Mouse (Mus musculus): ENCODE measurements around the gene Lmf2.

The Lmf2 gene

GRCm38 (mm10) chr15:89355241-89356187 lies at the start of gene Lmf2, which contains the start of gene Ncaph2:
Lmf2 (minus strand) TSS chr15:89355659.
Ncaph2 (plus strand) TSS chr15:89355719.
- peak; percentile 92 for DNase-seq

- no peak for DNase-seq
Measured at GRCm38 (mm10) chr15:89404831-89405623, 49.6 kb upstream of the Lmf2 start.

GRCm38 (mm10) chr15:89402471-89402870 lies 47.0 kb upstream of the Lmf2 start:
- no peak for DNase-seq

- no peak for DNase-seq
Measured at GRCm38 (mm10) chr15:89399716-89400115, 44.3 kb upstream of the Lmf2 start.

- no peak for DNase-seq
Measured at GRCm38 (mm10) chr15:89398146-89398545, 42.7 kb upstream of the Lmf2 start.

- DNase-seq, result no peak
Measured at GRCm38 (mm10) chr15:89396883-89397282, 41.4 kb upstream of the Lmf2 start.

- DNase-seq, result no peak
Measured at GRCm38 (mm10) chr15:89390081-89390480, 34.6 kb upstream of the Lmf2 start.

- DNase-seq, result no peak
Measured at GRCm38 (mm10) chr15:89387127-89387526, 31.7 kb upstream of the Lmf2 start.

GRCm38 (mm10) chr15:89384617-89385016 lies 29.2 kb upstream of the Lmf2 start, which contains the start of gene Klhdc7b:
Klhdc7b (plus strand) TSS chr15:89384917.
- no peak for DNase-seq

- DNase-seq, result peak; percentile 65
Measured at GRCm38 (mm10) chr15:89379429-89379828, 24.0 kb upstream of the Lmf2 start.

- DNase-seq, result peak; percentile 83
Measured at GRCm38 (mm10) chr15:89378831-89379401, 23.5 kb upstream of the Lmf2 start, which contains the start of gene Odf3b. Odf3b (minus strand) TSS chr15:89379282.

- peak; percentile 57 for DNase-seq
Measured at GRCm38 (mm10) chr15:89377938-89378828, 22.7 kb upstream of the Lmf2 start.

- DNase-seq, result no peak
Measured at GRCm38 (mm10) chr15:89377362-89377761, 21.9 kb upstream of the Lmf2 start.

GRCm38 (mm10) chr15:89376957-89377356 lies 21.5 kb upstream of the Lmf2 start, which contains the start of gene Tymp:
Tymp (minus strand) TSS chr15:89377039.
- no peak for DNase-seq

GRCm38 (mm10) chr15:89376040-89376439 lies 20.6 kb upstream of the Lmf2 start:
- no peak for DNase-seq

GRCm38 (mm10) chr15:89374801-89375534 lies 19.5 kb upstream of the Lmf2 start:
- DNase-seq, result no peak

GRCm38 (mm10) chr15:89374340-89374739 lies 18.9 kb upstream of the Lmf2 start:
- no peak for DNase-seq

- DNase-seq, result peak; percentile 91
Measured at GRCm38 (mm10) chr15:89373762-89374248, 18.3 kb upstream of the Lmf2 start, which contains the start of gene Sco2. Sco2 (minus strand) TSS chr15:89373846.

GRCm38 (mm10) chr15:89373027-89373761 lies 17.7 kb upstream of the Lmf2 start:
- DNase-seq, result peak; percentile 80

- DNase-seq, result no peak
Measured at GRCm38 (mm10) chr15:89372536-89372935, 17.1 kb upstream of the Lmf2 start.

Data from cerebellum, adult 11 months (tissue).